Mouse (Mus musculus) E14TG2a.4 (cell line): ENCODE results near the gene Smarce1.

Experiments used
- CTCF ChIP-seq: conservative IDR thresholded peaks from 2 replicates; pipeline ENCODE4 v1.5.1; 2014; ENCODE audit warnings: low read length
- NANOG ChIP-seq: IDR thresholded peaks from 2 replicates; pipeline ENCODE4 v1.6.1; 2014; ENCODE audit warnings: borderline replicate concordance, low read length, mixed read lengths
- POU5F1 ChIP-seq: IDR thresholded peaks from 2 replicates; pipeline ENCODE4 v1.6.1; 2014; ENCODE audit warnings: low read length, borderline replicate concordance

DNA sequence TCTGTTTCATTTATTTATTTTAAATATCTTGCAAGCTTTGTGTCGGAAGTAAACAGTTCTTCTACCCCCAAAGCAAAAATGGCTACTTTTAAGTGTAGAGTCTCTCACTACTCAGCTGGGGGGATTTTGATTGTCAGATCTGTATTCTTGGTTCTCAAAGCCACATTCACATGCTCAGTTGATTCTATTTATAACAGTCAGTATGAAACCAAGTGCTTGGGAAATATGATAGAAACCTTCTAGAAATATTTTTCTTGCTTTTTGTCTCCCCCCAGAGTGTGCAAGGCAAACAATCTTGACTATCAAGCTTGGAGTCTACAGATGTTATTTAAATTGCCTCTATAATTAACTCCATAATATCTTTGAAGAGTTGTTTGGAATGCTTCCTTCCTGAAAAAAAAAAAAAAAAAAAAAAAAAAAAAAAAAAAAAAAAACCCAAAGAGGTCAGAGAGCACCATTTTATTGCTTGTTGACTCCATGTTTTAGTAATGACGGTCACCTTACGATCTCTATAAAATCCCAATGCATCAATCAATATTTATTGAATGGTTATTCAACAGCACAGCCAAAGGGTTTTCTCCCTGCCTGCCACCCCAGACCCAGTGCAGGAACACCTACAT lies 12.5 kb upstream of the Smarce1 start:
- TF ChIP-seq CTCF = no peak
- TF ChIP-seq POU5F1 = no peak
- TF ChIP-seq NANOG = no peak
